Mouse (Mus musculus) adipocyte (in vitro differentiated cells): ENCODE data around the gene Lrg1.

Experiments
- DNase-seq: peaks from one replicate; pipeline ENCODE4 v3.0.0-alpha.2; 2016; ENCODE audit warnings: low spot score

Lrg1 gene

GRCm38 (mm10) chr17:56134463-56134971 lies 12.7 kb upstream of the Lrg1 start:
- DNase-seq: peak; percentile 35

DNA sequence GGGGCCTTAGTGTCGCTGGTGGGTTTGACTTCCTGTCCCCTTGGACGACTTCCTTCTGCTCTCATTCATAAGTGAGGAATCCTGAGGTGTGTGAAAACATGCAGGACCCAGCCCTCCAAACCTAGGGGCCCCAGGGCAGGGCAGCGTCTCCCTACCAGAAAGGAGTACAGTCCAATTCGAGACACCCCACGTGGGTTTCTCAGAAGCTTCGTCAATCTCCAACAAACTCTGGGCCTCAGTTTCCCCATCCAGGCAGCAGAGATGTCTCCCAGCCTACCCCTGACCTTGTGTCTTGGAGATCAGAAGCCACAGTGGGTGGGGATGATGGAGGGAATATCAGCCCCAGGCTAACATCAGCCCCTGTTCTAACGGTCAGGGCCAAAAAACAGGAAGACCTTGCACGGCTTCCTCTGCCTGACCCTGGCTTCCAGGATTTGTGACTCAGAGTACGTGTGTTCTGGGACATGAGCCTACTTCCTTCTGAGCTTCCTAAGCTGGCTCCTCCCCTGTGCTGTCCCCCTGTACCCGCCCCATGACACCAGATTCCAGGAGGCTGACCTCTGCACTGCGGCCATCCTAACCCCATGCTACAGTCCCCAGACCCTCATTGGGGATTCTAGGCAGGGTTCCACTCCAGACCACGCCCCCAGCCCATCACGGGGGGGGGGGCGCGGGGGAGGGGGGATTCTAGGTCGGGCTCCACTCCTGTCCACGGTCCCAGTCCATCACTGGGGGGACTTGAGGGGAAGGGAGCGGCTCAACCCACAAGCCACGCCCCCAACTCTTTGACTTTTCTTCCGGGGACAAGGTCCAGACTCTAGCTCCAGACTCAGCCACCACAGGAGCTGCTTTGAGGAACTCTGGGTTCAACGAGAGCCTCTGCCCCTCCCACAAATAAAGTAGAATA lies 11.9 kb upstream of the Lrg1 start:
- no peak for DNase-seq

DNA sequence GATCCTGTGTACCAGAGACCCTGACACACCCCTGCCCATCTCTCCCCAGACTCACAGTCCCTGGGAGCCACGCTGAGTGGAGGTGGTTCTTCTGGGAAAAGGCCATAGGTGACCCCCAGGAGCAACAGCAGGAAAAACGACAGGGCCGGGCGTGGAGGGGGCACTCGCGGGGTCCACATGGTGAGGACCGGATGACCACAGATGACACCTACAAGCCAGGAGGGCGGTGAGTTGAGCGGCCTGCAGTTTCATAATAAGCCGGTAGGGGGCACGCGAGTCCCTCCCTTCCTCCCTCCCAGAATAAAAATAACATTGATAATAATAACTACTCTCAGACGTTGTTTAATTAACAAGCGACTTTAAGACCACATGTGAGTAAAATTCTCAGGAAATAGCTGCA lies 10.9 kb upstream of the Lrg1 start:
- peak; percentile 71 for DNase-seq

- peak; percentile 78 for DNase-seq
These were observed 10.0 kb upstream of the Lrg1 start for GRCm38 (mm10) chr17:56131814-56132213.

DNA sequence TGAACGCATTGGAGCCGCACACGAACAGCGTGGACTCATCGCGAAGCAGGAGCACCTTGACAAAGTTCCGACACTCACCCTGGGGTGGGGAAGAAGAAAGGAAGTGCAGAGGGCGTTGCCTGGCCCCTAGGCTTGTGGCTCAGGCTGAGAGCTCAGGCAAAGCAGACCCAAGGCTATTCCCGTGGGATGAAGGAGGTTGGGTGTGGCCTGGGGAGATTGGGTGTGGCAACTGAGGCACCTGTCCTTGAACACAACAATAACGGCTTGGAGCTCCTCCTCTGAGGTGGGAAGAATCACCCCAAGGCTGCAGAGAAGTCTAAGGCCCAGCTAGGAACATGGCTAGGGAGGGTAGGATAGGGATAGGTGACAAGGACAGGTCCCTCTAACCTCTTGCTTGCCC lies 9.3 kb upstream of the Lrg1 start:
- DNase-seq: no peak

GRCm38 (mm10) chr17:56128246-56128645 lies 6.4 kb upstream of the Lrg1 start:
- DNase-seq: no peak

DNA sequence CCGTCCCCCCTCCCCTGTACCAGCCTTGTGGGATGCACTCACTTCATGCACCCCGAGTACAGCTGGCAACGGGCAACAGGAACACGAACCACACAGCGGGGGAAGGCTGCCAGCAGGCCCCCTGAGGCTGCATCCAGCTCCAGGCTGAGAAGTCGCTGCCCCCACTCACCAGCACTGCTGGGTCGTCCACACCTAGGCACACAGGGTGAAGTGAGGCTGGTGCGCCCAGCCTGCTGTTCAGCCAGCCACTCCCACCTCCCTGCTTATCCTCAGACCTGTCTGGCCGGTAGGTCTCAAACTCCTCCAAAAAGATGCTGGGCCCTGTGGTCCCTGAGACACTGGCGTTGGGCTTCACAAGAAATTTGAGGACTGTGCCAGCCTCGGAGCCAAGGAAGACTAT lies 4.4 kb upstream of the Lrg1 start:
- no peak for DNase-seq

- DNase-seq: no peak
These were observed 3.5 kb upstream of the Lrg1 start for GRCm38 (mm10) chr17:56125276-56125630.

DNA sequence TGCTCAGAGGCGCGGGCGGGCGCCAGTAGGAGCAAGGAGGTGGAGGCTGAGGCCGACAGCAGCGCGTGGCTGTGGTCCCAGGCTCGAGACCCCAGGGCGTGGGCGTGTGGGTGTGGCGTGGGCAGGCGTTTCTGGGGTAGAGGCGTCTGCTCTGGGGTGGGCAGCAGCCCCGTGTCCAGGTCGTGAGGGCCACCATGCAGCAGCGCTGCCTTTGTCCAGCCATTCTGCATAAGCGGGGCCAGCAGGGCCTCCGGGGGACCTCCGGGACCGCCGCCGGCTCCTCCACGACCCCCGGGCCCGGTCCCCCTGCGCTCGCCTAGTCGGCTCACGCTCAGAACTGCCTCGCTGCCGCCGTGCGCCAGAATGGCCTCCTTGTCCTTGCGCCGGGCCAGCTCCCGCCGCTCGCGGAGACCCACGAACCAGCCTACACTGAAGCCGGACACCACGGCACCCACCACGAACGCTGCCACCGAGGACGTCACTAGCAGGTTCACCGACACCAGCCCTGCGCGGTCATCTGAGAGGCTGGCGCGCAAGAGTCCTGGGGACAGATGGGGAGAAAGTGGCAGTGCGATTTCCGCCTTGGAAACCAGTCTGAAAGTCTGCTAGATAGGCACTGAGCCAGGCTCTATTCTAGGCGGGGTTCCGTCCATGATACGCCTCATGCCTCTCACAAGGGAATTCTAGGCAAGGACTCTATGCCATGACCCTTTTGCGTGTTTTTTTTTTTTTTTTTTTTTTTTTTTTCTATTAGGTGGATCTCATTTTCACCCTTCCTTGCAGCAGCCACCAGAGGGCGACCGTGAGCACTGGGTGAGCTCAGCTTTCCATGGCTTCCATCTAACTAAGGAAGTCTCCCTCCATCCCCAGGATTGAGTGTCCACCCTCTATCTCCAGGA lies 2.8 kb upstream of the Lrg1 start:
- DNase-seq: peak; percentile 88

DNA sequence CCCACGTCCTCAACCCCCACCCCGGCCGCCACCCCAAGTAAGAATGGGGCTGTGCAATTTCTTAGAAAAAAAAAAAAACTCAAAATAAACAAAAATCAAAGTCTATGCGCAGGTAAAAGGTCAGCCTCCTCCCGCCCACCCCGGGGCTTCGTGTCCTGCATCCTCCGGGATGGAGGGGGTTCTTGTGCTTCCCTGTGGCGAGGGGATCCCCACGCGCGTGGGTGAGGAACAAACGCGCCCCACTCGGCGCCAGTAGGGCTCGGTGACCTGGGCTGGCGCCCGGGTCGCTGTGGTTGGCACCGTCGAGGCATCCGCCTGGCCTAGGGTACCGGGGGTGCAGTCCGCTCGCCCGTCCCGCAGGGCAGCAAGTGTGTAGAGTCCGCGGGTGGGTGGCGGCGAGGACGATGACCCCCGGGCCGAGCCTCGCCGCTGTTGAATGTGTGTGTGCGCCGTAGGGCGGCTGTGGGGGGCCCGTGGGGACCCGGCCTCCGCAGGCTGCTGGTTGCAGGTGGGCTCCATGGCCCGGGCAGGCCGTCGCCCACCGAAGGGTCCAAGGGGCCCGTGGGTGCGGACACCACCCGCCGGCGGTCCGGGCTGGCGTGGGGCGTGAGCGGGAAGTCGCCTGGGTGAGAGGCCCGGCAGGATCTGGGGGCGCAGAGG lies 2.0 kb upstream of the Lrg1 start:
- no peak for DNase-seq

DNA sequence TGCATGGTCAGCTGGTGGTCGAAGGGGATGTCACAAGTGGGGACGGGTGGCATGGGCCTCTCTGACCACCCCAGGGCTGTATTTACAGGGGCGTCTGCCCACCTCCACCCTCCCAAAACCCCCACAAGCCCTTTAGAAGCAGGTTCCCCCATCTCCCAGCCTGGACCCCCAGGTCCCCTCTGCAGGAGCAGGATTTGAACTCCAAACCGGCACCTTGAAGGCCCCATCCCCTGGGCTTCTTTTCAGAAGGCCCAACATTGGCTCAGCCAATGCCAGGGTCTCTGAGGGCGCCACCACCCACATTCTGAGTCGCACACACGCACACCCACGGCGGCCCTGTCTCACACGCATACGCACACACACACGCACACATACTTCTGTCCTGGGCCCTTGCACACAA lies 1.4 kb upstream of the Lrg1 start:
- no peak for DNase-seq

- no peak for DNase-seq
These were observed 1.6 kb downstream of the Lrg1 start for GRCm38 (mm10) chr17:56119981-56120880.

DNA sequence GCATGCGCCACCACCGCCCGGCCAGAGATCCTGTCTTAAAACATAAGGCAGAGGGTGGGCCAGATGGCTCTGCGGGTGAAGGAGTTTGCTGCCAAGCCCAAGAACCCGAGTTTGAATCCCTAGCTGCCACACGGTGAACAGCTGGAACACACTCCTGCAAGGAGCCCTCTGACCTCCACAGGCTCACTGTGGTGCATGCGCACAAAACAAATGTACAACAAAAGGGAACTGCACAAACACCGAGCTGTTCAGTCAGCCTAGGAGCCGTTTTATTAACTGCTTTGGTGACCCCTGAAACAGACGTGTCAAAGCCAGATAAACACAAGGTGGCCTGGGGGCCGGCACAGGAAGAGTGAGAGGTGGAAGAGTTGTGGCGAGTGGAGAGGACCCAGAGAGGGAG lies 2.4 kb downstream of the Lrg1 start:
- no peak for DNase-seq

DNA sequence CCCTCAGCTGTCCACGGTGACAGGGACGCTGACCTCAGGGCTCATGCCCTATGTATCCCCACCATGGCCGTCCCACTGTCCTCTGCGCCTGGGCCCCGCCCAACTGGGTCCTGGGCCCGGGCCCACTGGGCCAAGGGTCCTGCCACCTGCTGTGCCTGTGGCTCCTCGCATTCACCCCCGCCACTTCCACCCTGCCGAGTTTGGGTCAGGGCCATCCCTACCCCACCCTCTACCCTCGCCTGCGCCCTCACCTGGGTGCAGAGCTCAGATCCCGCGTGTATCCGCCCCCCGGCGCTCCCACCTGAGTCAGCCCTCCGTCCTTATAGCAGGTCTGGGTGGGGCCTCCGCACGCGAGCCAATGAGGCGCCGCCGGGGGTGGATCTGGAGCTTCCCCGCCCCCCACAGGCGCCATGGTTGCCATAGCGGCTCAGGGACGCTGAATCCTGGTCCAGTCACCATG lies 4.5 kb downstream of the Lrg1 start, which contains the start of gene Plin5:
Gene Plin5, minus strand, starts transcription at position 346 of the 460 bp plus-strand sequence.
- no peak for DNase-seq

- DNase-seq: no peak
These were observed 5.6 kb downstream of the Lrg1 start for GRCm38 (mm10) chr17:56116193-56116592.

GRCm38 (mm10) chr17:56112743-56113142 lies 9.1 kb downstream of the Lrg1 start:
- DNase-seq: no peak

DNA sequence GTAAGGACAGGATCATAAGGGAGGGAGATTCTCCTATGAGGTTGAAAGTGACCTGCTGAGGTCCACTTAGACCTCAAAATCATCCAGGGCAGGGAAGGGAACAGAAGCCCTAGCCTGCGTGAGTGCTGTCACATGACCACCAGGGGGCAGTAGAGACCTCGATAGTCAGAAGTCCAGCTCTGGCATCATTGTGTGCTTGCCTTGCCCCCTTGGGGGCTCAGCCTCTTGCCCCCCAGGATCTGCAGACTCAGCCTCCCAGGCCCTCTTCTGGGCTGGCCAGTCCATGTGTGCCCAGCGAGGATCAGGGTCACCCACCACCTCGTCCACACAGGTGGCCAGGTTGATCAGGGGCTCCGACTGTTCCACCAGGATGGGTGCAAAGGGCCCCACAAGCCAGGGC lies 9.9 kb downstream of the Lrg1 start:
- DNase-seq: peak; percentile 87

GRCm38 (mm10) chr17:56111021-56111420 lies 10.8 kb downstream of the Lrg1 start:
- DNase-seq: peak; percentile 74

GRCm38 (mm10) chr17:56110571-56110970 lies 11.2 kb downstream of the Lrg1 start:
- peak; percentile 98 for DNase-seq

DNA sequence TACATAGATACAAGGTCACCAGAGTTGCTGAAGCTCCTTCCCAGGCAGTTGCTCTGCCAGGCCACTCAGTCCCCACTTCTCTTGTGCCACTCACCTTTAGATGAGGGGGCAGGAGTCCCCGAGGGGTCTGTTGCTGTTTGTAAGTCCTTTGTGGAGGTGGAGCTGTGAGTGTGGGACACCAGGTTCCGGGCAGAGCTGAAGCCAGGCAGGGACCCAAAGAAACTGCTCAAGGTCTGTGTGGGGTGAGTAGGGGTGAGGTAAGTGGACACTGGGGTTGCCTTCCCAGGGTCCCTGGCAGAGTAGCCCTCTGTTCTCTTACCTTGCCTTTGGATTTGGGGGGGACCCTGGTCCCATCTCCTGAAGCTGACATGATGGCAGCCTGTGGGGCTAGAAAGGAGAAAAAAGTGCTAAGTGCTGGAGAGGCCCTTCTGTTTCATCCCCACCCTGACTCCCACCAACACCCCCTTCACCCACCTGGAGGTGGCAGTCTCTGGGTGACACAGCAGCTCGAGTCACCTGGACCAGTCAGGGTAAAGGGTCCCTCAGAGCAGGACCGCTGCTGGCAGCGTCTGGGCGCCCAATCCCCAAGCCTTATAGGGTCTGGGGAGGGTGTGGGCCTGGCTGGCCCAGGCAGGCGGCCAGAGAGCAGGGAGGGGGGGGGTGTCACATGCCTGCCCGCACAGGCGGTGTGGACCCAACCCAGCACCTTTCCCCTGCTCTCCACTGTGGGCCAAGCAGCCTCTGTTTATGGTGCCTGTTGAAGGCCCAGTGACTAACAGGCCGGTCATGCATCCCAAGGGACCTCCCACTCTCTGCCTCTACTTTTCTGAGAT lies 12.4 kb downstream of the Lrg1 start, which contains the start of gene Plin4:
Gene Plin4, minus strand, starts transcription at position 585 of the 833 bp plus-strand sequence.
- peak; percentile 98 for DNase-seq
